ENCODE assay signal across 11 mouse cellular contexts in genomic region chr8:3536053-3536841, GRCm38 (mm10). TPM values are rescaled to one million over a fixed set of nuclear protein-coding genes. Genes with fewer than 3 reads are reported as not detected.
DNase-seq lines count a peak whose midpoint lies in the region; ATAC-seq lines count a peak whose summit lies in the region.
"Had no signal": no experiment of that assay in that cellular context is flagged by ENCODE, and none has a peak within 500 bp of the region (broad histone marks: within the 10 kb centered on the region; RNA-seq: fewer than 3 reads in every experiment).

No protein-coding gene starts in this region.

- no peak overlapping the region for H3K4me2 ChIP-seq in hindbrain, embryonic 14.5 days (replicated peaks)

- no peak overlapping the region for H3K9ac ChIP-seq in hindbrain, embryonic 14.5 days

- DNase-seq in heart, adult 11 months = peak; percentile 88
- DNase-seq in heart, postnatal 10 days = no peak
- DNase-seq in B cell, adult 2 months = peak; percentile 46 to 48
- DNase-seq in embryo, embryonic 11 days = peak; percentile 9
- peak; percentile 41 for DNase-seq in lung, postnatal 10 days
- DNase-seq in hindbrain, embryonic 14.5 days (ENCODE audit: low spot score) = no peak
- DNase-seq in layer of hippocampus, adult 9-10 months (ENCODE audit: low spot score) = no peak
- no peak for DNase-seq in urinary bladder, postnatal 36 days (ENCODE audit: low spot score in 2 of 2)
- DNase-seq: cerebellum, adult 9-11 months had no signal

- no peak overlapping the region for H3K27ac ChIP-seq in hindbrain, embryonic 14.5 days

- no peaks in the 10 kb centered on the region for H3K4me1 ChIP-seq in hindbrain, embryonic 14.5 days (replicated peaks; ENCODE audit: control insufficient read depth, insufficient read depth, low read length)

- no peaks in the 10 kb centered on the region for H3K27me3 ChIP-seq in hindbrain, embryonic 14.5 days (ENCODE audit: control insufficient read depth, insufficient read depth, low read length)
- H3K27me3 ChIP-seq: megakaryocyte, embryonic 14.5 days had no signal

- H3K9me3 ChIP-seq in hindbrain, embryonic 14.5 days (ENCODE audit: control insufficient read depth, low read length) = no peaks in the 10 kb centered on the region
- H3K9me3 ChIP-seq: megakaryocyte, embryonic 14.5 days had no signal

- no peak overlapping the region for H3K4me3 ChIP-seq in hindbrain, embryonic 14.5 days (replicated peaks; ENCODE audit: low read length)
- H3K4me3 ChIP-seq: megakaryocyte, embryonic 14.5 days had no signal

- ATAC-seq in hindbrain, embryonic 14.5 days (ENCODE audit: low FRiP score) = no peak

- 70% methylated on average over 15 of the region's 15 CpGs for WGBS in hindbrain, embryonic 14.5 days

- intact Hi-C loops in heart, postnatal 10 days (cut with DNase I) = no loop called here

- peaks cover 82% of the 10 kb centered on the region for H3K36me3 ChIP-seq in hindbrain, embryonic 14.5 days (replicated peaks; ENCODE audit: control insufficient read depth, insufficient read depth)

RNA-seq across cellular contexts. Expression of gene Pnpla6, which starts 21.1 kb away (rescaled TPM):
- total RNA-seq in heart, postnatal 10 days (2021) = 10 to 100 TPM; 12.9 to 13.8 TPM
- 32.7 and 36.5 TPM in 2 replicates for polyA plus RNA-seq in hindbrain, embryonic 14.5 days (2014; fragmentation: Nextera tagmentation; extraction: Ambion mirVana)

RNA-seq across cellular contexts. Expression of gene C330021F23Rik, which starts 31.5 kb away (rescaled TPM):
- under 1 TPM; 0.30 to 0.91 TPM for total RNA-seq in heart, postnatal 10 days (2021)
- 0.72 TPM in 1 of 2 replicates, not detected in the other for polyA plus RNA-seq in hindbrain, embryonic 14.5 days (2014; fragmentation: Nextera tagmentation; extraction: Ambion mirVana)
- total RNA-seq: layer of hippocampus, adult 18-20 months had no signal

RNA-seq across cellular contexts. Expression of gene Mcoln1, which starts 36.0 kb away (rescaled TPM):
- 10 to 100 TPM; 27.1 to 28.3 TPM for total RNA-seq in heart, postnatal 10 days (2021)
- polyA plus RNA-seq in hindbrain, embryonic 14.5 days (2014; fragmentation: Nextera tagmentation; extraction: Ambion mirVana) = 70.0 and 86.0 TPM in 2 replicates

RNA-seq across cellular contexts. Expression of gene Zfp358, which starts 43.3 kb away (rescaled TPM):
- total RNA-seq in heart, postnatal 10 days (2021) = 10 to 100 TPM; 25.7 to 27.2 TPM
- 34.5 and 41.2 TPM in 2 replicates for polyA plus RNA-seq in hindbrain, embryonic 14.5 days (2014; fragmentation: Nextera tagmentation; extraction: Ambion mirVana)

RNA-seq across cellular contexts. Expression of gene Camsap3, which starts 50.8 kb away (rescaled TPM):
- total RNA-seq in heart, postnatal 10 days (2021) = 1 to 10 TPM; 1.1 to 1.9 TPM
- polyA plus RNA-seq in hindbrain, embryonic 14.5 days (2014; fragmentation: Nextera tagmentation; extraction: Ambion mirVana) = 48.2 and 49.7 TPM in 2 replicates

Comparison
In these comparisons a context has a peak if more than half of its experiments do, and no peak if none do; other contexts are left out.
1. DNase-seq: peak in heart, adult 11 months (single experiment), B cell, adult 2 months (2 of 2), embryo, embryonic 11 days (single experiment) and lung, postnatal 10 days (single experiment); none in heart, postnatal 10 days (0 of 2), hindbrain, embryonic 14.5 days (single experiment), layer of hippocampus, adult 9-10 months (single experiment) and urinary bladder, postnatal 36 days (0 of 2).